Mouse (Mus musculus) megakaryocyte progenitor cell, adult 5-6 weeks (primary cell): ENCODE data around the gene Rpl21. TPM values are rescaled to one million over a fixed set of nuclear protein-coding genes. Genes with fewer than 3 reads are reported as not detected.

ENCODE experiments used
- ATAC-seq: replicated peaks from 2 replicates; pipeline ENCODE4 v1.8.0; 2016; ENCODE audit warnings: mild to moderate bottlenecking, moderate TSS enrichment, inconsistent platforms; ENCODE audit not compliant: poor library complexity
- total RNA-seq, 2 experiments: library from RNA; stranded (forward) in 1 of 2; stranded (reverse) in 1 of 2; fragments of 157-497, 149-512 nt in 1 of 2; fragments of 200-1000 nt in 1 of 2; gene quantifications; 2 replicates each; pipeline versions ENCODE4 v1.2.3 to v1.2.4; 2015 to 2017

Gene Rpl21
- total RNA-seq (2015) (2,785 and 2,819 TPM in 2 replicates), total RNA-seq (2017) (2,136 and 2,277 TPM in 2 replicates)

DNA sequence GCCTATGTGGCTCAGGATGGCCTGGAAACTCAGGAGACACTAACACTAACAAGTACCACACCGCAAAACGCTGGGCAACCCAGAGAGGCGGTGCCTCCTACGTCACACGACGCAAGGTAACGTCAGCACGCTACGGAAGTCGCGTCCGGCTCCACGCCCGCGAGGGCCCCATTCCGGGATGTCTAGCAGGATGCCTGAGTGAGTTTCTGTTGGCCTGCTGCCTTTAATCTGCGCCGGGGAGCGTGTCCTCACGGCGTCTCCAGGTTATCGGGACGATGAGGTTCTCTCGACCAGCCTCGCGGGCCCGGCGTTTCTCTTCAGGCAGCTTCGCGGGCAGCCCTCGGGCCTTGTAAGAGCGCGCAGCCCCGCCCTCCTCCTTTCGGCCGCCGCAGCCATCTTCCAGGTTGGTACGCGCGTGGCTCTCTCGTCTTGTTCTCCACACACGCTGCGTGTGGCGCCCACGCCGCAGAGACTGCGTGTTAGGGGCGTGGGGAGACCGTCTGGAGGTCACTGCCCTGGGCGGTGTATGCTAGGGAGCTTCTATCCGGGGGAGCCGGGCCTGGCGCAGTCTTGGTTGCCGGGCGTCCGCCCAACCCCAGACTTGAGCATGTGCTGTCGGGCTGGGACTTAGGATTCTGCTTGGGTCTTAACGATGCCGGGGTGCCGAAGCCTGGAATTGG, at the start of gene Rpl21:
Gene Rpl21 (plus strand): TSS at position 122 of the 680 bp plus-strand sequence.
- peak; percentile 77 for ATAC-seq

DNA sequence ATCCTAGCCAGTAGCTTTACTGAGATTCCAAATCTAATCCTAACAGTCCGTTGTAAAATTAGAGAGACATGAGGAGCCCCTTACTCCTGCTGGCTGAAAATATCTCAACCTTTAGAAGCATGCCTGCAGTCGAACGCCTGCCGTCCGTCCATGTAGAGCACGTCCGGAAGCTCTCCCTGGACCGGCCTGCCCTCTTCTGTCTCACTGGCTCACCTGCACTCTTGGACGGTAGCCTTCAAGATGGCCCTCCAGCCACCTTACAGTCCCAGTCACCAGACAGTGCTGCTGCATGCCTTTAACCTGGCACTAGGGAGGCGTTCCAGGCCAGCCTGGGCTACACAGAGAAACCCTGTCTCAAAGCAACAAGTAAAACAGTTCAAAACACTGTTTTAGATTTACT, 49.4 kb upstream of the Rpl21 start:
- ATAC-seq: no peak

DNA sequence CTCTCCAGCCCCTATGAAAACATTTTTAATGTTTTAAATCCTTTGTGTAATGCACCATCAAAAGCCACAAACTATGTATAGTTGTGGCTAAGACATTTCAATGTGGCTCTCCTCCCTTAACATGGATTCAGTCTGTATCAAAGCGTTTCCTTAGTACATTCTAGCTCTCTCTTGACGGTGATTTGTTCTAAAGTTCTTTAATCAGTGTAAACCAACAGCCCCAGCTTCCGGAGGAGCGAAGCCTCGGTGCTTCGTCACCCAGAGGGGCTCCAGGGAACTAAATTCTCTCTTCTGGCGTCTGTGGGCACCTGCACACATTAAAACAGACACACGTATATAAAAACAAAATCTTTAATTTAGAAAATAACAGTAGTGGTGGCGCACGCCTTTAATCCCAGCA, 48.8 kb upstream of the Rpl21 start:
- ATAC-seq: no peak

- no peak for ATAC-seq
These were observed 46.6 kb upstream of the Rpl21 start for GRCm38 (mm10) chr5:146786123-146786522.

DNA sequence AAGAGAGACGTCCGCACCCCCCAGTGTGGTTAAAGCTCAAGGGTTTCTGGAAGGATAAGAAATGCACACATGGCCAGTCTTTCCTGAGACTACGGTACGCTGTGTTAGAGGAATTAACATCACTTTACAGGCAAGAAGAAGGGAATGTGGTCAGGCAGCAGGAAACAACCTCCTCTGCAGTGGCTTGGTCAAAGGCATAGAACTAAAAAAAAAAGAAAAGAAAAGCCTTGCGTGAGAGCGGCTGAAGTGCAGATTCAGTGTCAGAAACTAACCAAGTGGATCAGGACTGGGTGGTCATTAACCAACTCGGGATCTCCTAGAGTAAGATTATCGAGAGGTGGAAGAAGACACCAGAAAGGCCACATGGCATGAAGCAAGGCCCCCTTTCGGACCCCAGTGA, 43.3 kb upstream of the Rpl21 start:
- ATAC-seq: 0 out of 2 replicates have a peak, but pooled peaks have one; percentile 13

DNA sequence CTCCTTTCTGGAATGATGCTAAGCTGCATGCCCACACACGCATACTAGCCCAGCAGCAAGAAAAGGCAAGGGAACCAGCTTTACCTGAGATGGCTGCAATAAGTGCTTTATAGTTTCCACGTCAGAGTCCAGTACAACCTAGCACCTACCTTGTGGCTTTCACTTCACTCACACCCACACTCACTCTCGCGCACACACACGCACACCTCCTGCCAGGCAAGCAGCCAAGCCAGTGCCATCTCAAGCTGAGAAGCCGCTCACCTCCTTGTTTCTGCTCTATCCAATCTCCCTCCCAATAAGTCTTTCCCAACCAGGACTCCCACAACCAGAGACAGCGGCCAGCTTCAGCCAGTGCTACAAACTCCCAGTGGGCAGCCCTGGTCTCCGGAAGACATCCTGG, 41.7 kb upstream of the Rpl21 start:
- no peak for ATAC-seq

DNA sequence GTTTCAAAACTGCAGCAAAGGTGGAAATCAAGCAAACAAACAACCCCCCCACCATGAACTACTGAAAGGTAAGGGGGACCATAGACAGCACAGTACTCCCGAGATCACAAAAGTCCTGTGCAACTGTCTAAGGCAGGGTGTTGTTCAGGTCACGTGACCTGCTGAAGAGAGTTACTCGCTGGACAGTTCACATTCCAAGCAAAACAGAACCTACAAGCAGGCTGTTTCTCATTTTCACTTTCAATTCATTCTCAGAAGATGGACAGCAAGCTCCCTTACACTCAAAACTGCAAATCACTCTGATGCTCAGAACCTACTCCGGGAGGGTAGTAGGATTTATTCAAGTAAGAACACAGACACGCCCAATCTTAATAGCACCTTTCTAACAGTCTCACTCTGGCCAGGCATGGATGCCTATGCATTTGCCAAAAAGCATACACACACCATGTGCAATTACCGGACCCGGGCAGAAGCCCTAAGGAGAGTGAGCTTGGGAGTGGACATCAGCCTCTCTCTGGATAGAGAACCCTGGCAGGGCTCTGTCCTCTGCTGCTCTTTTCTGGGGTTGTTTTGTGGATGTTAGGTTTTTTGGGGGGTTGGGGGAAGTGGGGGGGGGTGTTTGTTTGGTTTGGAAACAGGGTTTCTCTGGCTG, 40.4 kb upstream of the Rpl21 start:
- peak; percentile 6; the same call in 1 of the 2 replicates for ATAC-seq

DNA sequence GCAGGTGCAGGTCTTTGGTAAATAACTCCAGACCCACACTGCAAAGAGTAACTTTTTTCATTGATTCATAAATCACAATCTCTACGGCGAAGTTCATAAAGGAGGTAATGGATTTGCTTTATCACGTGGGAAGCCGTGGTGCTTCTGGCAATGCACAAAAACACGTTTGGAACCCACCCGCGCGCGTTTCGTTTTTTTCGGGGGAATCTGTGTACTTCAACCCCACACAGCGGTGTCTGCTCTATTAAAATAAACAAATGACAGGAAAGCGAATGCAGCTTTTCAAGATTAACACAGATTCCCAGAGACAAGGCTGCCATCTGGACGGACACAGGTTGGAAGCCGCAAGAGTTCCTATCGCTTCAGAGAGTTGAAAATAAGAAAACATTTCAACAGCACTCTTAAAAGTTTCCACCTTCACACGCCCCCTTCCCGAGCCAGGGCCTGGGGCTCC, 39.0 kb upstream of the Rpl21 start:
- ATAC-seq: 0 out of 2 replicates have a peak, but pooled peaks have one; percentile 6

- no peak; the same call in 1 of the 2 replicates for ATAC-seq
These were observed 38.4 kb upstream of the Rpl21 start for GRCm38 (mm10) chr5:146794084-146794852.

DNA sequence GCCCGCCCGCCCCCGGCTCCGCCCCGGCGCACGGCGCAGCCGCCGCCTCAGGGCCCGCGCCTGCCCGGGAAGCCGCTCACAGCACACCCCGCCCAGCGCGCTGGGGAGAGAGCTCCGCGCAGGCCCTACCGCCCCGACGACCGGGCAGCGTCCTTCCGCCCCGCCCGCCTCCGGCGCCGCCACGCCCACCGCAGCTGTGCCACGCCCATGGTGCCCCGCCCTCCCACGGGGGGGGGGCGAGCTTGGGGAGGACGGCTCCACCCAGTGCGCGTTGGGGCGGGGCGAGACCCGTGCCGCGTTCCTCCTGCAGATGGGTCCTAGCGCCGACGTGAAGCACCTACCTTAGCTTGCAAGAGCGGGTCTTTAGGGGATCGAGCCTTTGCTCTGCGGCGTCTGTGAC, 37.8 kb upstream of the Rpl21 start, which contains the start of gene Usp12:
Gene Usp12 (minus strand): TSS at position 154 of the 400 bp plus-strand sequence.
- peak; percentile 86 for ATAC-seq

DNA sequence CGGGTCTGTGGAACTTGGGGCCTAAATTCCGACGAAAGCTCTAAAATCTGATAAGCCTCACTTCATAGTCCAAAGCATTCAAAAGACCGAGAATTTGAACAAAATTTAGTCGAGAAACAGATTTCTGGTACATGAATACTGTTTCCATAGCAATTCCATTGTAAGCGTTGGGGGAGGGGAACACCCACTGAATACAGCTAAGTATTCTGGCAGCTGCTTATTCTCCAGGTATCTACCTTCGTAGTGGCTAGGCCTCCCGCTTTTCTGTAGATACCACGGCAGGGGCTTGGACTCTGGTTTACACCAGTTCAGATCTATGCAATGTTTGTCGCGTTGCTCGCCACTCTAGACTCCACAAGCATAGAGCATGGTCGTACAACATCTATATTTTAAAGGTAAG, 37.0 kb upstream of the Rpl21 start:
- no peak for ATAC-seq

GRCm38 (mm10) chr5:146798031-146798430, 34.7 kb upstream of the Rpl21 start:
- ATAC-seq: no peak

- peak; percentile 76 for ATAC-seq
These were observed 26.7 kb upstream of the Rpl21 start for GRCm38 (mm10) chr5:146806004-146806430.

DNA sequence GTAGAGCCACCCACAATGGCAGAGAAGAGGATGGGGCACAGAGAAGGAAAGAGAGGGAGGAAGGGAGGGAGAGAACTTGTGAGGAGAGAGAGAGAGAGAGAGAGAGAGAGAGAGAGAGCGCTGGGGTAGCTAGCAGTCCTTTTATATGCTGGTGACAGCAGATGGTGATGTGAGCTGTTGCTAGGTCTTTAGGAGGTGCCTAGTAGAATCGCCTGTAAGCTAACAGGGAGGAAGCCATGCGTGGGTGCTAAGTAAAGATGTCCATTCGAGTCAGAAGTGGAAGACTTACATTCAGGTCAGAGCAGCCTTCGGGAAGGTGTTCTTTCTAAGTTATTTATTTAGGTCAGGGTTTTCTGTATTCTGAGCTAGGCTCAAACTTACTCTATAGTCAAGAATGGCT, 22.7 kb upstream of the Rpl21 start:
- ATAC-seq: no peak

- ATAC-seq: no peak
These were observed 19.8 kb upstream of the Rpl21 start for GRCm38 (mm10) chr5:146812866-146813265.

GRCm38 (mm10) chr5:146813421-146813820, 19.3 kb upstream of the Rpl21 start:
- ATAC-seq: no peak

DNA sequence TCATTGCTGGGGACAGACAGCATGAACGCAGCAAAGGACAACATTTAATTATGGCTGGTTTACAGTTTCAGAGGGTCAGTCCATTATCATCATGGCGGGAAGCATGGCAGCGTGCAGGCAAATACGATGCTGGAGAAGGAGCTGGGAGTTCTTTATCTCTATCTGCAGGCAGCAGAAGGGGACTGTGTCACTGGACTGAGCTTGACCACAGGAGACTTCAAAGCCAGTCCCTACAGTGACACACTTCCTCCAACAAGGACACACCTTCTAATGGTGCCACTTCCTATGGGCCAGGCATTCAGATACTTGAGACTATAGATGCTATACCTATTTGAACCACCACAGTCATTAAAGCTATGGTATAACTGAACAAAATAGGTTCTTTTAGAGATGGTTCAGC, 17.3 kb upstream of the Rpl21 start:
- no peak for ATAC-seq

- ATAC-seq: no peak
These were observed 15.1 kb upstream of the Rpl21 start for GRCm38 (mm10) chr5:146817583-146817982.

DNA sequence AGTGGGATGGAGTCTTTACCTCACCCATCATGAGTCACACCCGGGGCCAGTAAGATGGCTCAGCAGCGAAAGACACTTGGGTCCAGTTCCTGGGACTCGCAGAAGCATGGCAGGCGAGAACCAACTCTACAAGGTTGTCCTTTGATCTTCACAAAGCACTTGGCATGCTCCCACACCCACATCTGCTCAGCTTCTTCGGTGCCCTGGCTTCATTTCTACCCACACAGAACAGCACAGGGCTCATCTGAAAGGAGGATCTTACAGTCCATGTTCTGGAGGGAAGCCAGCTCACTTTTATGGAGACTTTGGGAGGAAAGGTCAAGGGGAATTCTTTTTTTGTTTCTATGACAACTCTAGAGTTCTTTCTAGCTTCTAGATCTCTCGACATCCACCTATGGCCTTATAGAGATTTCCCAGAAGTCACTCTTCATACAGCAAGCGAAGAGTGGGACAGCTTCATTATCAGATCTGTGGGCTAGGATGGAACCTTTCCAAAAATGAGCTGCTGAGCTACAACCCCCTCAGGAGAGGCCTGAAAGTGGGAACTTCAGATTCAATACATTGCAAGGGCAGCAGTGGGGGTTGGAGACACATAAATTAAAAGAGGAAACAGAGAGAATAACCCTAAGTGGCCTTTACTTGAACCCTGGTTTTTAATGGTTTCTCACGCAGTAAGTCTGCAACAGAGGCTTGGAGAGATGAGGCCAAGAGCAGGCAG, 13.6 kb upstream of the Rpl21 start:
- peak; percentile 51 for ATAC-seq

- ATAC-seq: no peak
These were observed 9.7 kb upstream of the Rpl21 start for GRCm38 (mm10) chr5:146823005-146823404.

- ATAC-seq: peak; percentile 64
These were observed 3.2 kb upstream of the Rpl21 start for GRCm38 (mm10) chr5:146829528-146829927.
